Mouse (Mus musculus) limb, embryonic 14.5 days (tissue): ENCODE measurements around the gene Pld4. TPM values are rescaled to one million over a fixed set of nuclear protein-coding genes. Genes with fewer than 3 reads are reported as not detected.

Experiments used
- ATAC-seq: fragments of 200-750 bp; cut with Nextera tagmentation; 2 replicates; pipeline ENCODE4 v1.8.0; 2017; ENCODE audit warnings: low read depth, moderate number of reproducible peaks, moderate TSS enrichment; ENCODE audit not compliant: low FRiP score
- DNase-seq: peaks from one replicate; pipeline ENCODE4 v3.0.0-alpha.2; 2015; ENCODE audit warnings: low spot score
- H3K27ac ChIP-seq: fragments of 300-500 bp; sonication (generic); replicated peaks from 2 replicates; pipeline ENCODE4 v1.5.1; 2014; ENCODE audit warnings: low read depth, mild to moderate bottlenecking, low read length, moderate library complexity, mixed read lengths
- H3K27me3 ChIP-seq: fragments of 300-500 bp; sonication (generic); 2 replicates; pipeline ENCODE4 v1.6.1; 2014; ENCODE audit warnings: low read length, mixed read lengths; ENCODE audit not compliant: control insufficient read depth, insufficient read depth
- H3K36me3 ChIP-seq: fragments of 300-500 bp; sonication (generic); 2 replicates; pipeline ENCODE4 v1.6.1; 2014; ENCODE audit warnings: mild to moderate bottlenecking, low read length, moderate library complexity, mixed read lengths; ENCODE audit not compliant: control insufficient read depth, insufficient read depth
- H3K4me1 ChIP-seq: fragments of 300-500 bp; sonication (generic); 2 replicates; pipeline ENCODE4 v1.6.1; 2014; ENCODE audit warnings: antibody characterized with exemption, low read length, mixed read lengths; ENCODE audit not compliant: control insufficient read depth, insufficient read depth
- H3K4me2 ChIP-seq: fragments of 300-500 bp; sonication (generic); replicated peaks from 2 replicates; pipeline ENCODE4 v1.6.1; 2014; ENCODE audit warnings: low read depth, mild to moderate bottlenecking, low read length, moderate library complexity; ENCODE audit not compliant: severe bottlenecking
- H3K4me3 ChIP-seq: fragments of 300-500 bp; sonication (generic); replicated peaks from 2 replicates; pipeline ENCODE4 v1.5.1; 2014; ENCODE audit warnings: low read length
- H3K9ac ChIP-seq: fragments of 300-500 bp; sonication (generic); 2 replicates; pipeline ENCODE4 v1.6.1; 2014; ENCODE audit warnings: mild to moderate bottlenecking, low read depth, low read length, moderate library complexity; ENCODE audit not compliant: severe bottlenecking
- H3K9me3 ChIP-seq: fragments of 300-500 bp; sonication (generic); 2 replicates; pipeline ENCODE4 v1.6.1; 2016; ENCODE audit warnings: low read length; ENCODE audit not compliant: control insufficient read depth
- POLR2A ChIP-seq: fragments of 200-500 bp; IDR thresholded peaks from 2 replicates; pipeline ENCODE4 v1.8.0; 2012; ENCODE audit warnings: inconsistent platforms, mild to moderate bottlenecking, moderate library complexity, borderline replicate concordance; ENCODE audit not compliant: insufficient read depth, insufficient read length; ENCODE audit errors: extremely low read depth
- WGBS: fragments of 180-500 bp; shearing (Covaris S2); extraction: QIAGEN DNeasy Blood & Tissue Kit; methylation state at CpG from one replicate; pipeline ENCODE4 v1.1.7; 2014; 5-methylcytosine and 5-hydroxymethylcytosine counted together
- polyA plus RNA-seq, 2 experiments: library from polyadenylated mRNA; depleted of rRNA in 1 of 2; stranded (reverse) in 1 of 2; unstranded in 1 of 2; fragments of >200 nt; fragmentation: Nextera tagmentation in 1 of 2; extraction: Ambion mirVana in 1 of 2; gene quantifications; 2 replicates each; pipeline versions ENCODE4 v1.2.1 to v1.2.3; 2012 to 2014

Gene Pld4
- polyA plus RNA-seq, 2 experiments: 14.0 to 15.7 TPM

GRCm38 (mm10) chr12:112762018-112762417 lies 1.6 kb downstream of the Pld4 start:
- no peak overlapping the region for H3K4me2 ChIP-seq
- H3K9me3 ChIP-seq: no peaks in the 10 kb centered on the region
- TF ChIP-seq POLR2A: no peak
- DNase-seq (no peak), ATAC-seq (no peak)
- H3K4me3 ChIP-seq: no peak overlapping the region
- H3K27me3 ChIP-seq: no peaks in the 10 kb centered on the region
- no peaks in the 10 kb centered on the region for H3K4me1 ChIP-seq
- H3K9ac ChIP-seq: no peak overlapping the region
- no peaks in the 10 kb centered on the region for H3K36me3 ChIP-seq
- H3K27ac ChIP-seq: no peak overlapping the region
- 93% methylated on average over 3 of the region's 3 CpGs for WGBS

DNA sequence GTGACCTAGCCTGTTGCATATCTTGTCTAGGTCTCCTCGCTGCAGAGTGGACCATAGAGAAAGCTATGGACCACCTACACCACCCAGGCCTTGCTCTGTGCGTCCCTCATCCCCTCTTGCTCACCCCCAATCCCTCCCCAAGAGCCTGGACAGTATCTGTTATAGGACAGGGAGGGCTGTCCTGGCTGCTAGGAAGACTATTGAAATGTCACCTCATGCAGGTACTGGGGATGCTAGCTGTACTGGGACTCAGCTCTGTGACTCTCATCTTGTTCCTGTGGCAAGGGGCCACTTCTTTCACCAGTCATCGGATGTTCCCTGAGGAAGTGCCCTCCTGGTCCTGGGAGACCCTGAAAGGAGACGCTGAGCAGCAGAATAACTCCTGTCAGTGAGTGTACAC lies 2.7 kb downstream of the Pld4 start:
- WGBS: 87% methylated on average over 4 of the region's 4 CpGs
- no peak overlapping the region for H3K9ac ChIP-seq
- no peak for TF ChIP-seq POLR2A
- H3K9me3 ChIP-seq: no peaks in the 10 kb centered on the region
- H3K4me2 ChIP-seq: no peak overlapping the region
- H3K27me3 ChIP-seq: no peaks in the 10 kb centered on the region
- no peak overlapping the region for H3K4me3 ChIP-seq
- H3K4me1 ChIP-seq: no peaks in the 10 kb centered on the region
- H3K36me3 ChIP-seq: no peaks in the 10 kb centered on the region
- DNase-seq: no peak
- ATAC-seq: no peak
- no peak overlapping the region for H3K27ac ChIP-seq

DNA sequence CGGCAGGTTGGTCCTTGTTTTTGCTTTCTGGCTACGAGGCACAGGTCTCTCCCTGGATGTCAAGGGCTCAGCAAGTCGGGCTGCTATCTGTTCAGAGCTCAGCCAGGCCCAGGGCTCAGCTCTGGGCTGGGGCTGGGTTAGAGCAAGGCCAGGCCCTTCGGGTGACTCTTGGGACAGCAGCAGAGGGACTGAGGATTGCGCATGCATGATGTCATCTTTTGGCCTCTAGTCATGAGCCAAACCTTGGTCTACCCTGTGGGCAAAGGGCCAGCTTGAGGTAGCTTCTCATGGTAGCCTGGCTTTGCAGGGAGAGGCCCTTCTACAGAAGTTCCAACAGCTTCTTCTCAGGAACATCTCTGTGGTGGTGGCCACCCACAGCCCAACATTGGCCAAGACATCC lies 3.7 kb downstream of the Pld4 start:
- Histone ChIP-seq H3K27me3 (no peaks in the 10 kb centered on the region), H3K9ac (no peak overlapping the region), H3K27ac (no peak overlapping the region), H3K36me3 (no peaks in the 10 kb centered on the region), H3K4me1 (no peaks in the 10 kb centered on the region), H3K4me3 (no peak overlapping the region), H3K4me2 (no peak overlapping the region), H3K9me3 (no peaks in the 10 kb centered on the region)
- no peak for TF ChIP-seq POLR2A
- no peak for ATAC-seq
- WGBS: 85% methylated on average over 5 of the region's 5 CpGs
- DNase-seq: no peak

DNA sequence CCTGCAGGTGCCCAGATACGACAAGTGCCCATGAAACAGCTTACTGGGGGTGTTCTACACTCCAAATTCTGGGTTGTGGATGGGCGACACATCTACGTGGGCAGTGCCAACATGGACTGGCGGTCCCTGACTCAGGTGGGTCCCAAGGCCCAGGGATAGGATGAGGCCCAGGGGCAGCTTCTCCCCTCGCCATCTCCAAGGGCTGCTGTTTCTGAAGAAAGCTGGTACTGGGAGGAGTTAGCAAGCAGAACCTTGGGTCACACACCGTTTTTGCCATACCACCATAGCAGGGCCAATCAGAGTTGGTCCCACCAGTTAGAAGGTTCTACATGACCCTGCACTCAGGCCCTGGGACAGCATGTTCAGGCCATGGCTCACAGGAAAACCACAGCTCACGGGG lies 4.5 kb downstream of the Pld4 start:
- Histone ChIP-seq H3K27ac (no peak overlapping the region), H3K4me1 (no peaks in the 10 kb centered on the region), H3K36me3 (no peaks in the 10 kb centered on the region), H3K4me3 (no peak overlapping the region), H3K4me2 (no peak overlapping the region), H3K9ac (no peak overlapping the region), H3K27me3 (no peaks in the 10 kb centered on the region), H3K9me3 (no peaks in the 10 kb centered on the region)
- DNase-seq (no peak), ATAC-seq (no peak)
- no peak for TF ChIP-seq POLR2A
- WGBS: 89% methylated on average over 7 of the region's 7 CpGs

DNA sequence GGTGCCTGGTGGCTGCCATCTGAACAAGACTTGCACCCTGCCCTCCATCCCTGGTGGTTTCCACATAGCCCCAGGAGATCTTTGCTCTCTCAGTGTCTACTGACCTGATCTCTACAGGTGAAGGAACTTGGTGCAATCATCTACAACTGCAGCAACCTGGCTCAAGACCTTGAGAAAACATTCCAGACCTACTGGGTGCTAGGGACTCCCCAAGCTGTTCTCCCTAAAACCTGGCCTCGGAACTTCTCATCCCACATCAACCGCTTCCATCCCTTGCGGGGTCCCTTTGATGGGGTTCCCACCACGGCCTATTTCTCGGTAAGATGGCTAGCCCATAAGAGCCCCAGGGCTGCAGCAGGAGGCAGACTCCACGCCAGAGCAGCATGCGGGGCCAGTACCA lies 6.1 kb downstream of the Pld4 start:
- Histone ChIP-seq H3K9me3 (no peaks in the 10 kb centered on the region), H3K36me3 (no peaks in the 10 kb centered on the region), H3K27ac (no peak overlapping the region), H3K4me1 (no peaks in the 10 kb centered on the region; the same call in 1 of the 2 replicates), H3K4me2 (no peak overlapping the region), H3K9ac (no peak overlapping the region), H3K27me3 (no peaks in the 10 kb centered on the region), H3K4me3 (no peak overlapping the region)
- WGBS: 86% methylated on average over 7 of the region's 7 CpGs
- no peak for DNase-seq
- no peak for TF ChIP-seq POLR2A
- no peak for ATAC-seq
